Comparison of ENCODE assay signal across 30 mouse cellular contexts in the genomic region with DNA sequence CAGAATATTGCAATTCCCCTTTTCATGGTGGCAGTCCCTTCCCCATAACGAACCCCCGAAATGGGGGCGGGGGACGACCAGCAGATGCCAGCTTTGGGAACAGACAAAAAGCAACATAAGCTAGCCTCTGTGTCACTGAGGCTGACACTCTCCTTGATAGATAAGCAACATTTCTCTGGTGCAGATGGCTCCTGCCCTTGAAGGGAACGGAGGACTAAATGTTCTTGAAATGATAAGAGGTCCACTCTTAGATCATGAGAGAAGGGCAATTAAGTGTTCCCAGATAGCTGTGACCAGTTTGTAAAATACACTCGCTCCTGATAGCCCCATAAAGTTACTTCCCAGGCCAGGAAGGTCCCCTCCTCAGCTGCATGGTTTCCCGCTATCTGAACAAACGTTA. TPM values are rescaled to one million over a fixed set of nuclear protein-coding genes. Genes with fewer than 3 reads are reported as not detected.
DNase-seq lines count a peak whose midpoint lies in the region; ATAC-seq and TF ChIP-seq lines count a peak whose summit lies in the region.
"Had no signal": no experiment of that assay in that cellular context is flagged by ENCODE, and none has a peak within 500 bp of the region (broad histone marks: within the 10 kb centered on the region; RNA-seq: fewer than 3 reads in every experiment).

No protein-coding gene starts in this region.

- H3K27ac ChIP-seq in liver, embryonic 14.5 days: peak overlapping the region; percentile 72
- peak overlapping the region; percentile 18 for H3K27ac ChIP-seq in testis, adult 2 months (ENCODE audit: control insufficient read depth, insufficient read depth, low read depth, low read length)
- H3K27ac ChIP-seq in heart, embryonic 10.5 days: no peak overlapping the region
- H3K27ac ChIP-seq: embryonic facial prominence, embryonic 13.5 days; heart, embryonic 13.5 days; hindbrain, embryonic 14.5 days; kidney, postnatal 0 days; left cerebral cortex, adult 2 months; limb, embryonic 10.5 days; midbrain, embryonic 12.5 days had no signal

- TF ChIP-seq POLR2A in testis, adult 2 months (IDR thresholded peaks at IDR 0.05; ENCODE audit: control insufficient read depth, low read depth, low read length): no peak

- H3K27me3 ChIP-seq in G1E (ENCODE audit: insufficient read depth, low read length): 0 out of 2 replicates have a peak, but pooled peaks cover 3% of the 10 kb centered on the region
- H3K27me3 ChIP-seq in liver, embryonic 14.5 days (ENCODE audit: control insufficient read depth, insufficient read depth, low read length): no peaks in the 10 kb centered on the region
- H3K27me3 ChIP-seq in testis, adult 2 months (ENCODE audit: control insufficient read depth, insufficient read depth, low read length): no peaks in the 10 kb centered on the region
- H3K27me3 ChIP-seq in heart, embryonic 10.5 days (ENCODE audit: insufficient read depth, poor library complexity, severe bottlenecking): no peaks in the 10 kb centered on the region
- H3K27me3 ChIP-seq: embryonic facial prominence, embryonic 13.5 days; heart, embryonic 13.5 days had no signal

- peak overlapping the region; percentile 21 for H3K4me2 ChIP-seq in liver, embryonic 14.5 days (ENCODE audit: low read depth)
- H3K4me2 ChIP-seq: embryonic facial prominence, embryonic 13.5 days; heart, embryonic 13.5 days; hindbrain, embryonic 14.5 days; midbrain, embryonic 12.5 days had no signal

- peak; percentile 19 for ATAC-seq in G1E (ENCODE audit: extremely low read depth, insufficient number of reproducible peaks, low FRiP score, poor library complexity, severe bottlenecking)
- ATAC-seq in liver, embryonic 14.5 days (ENCODE audit: insufficient read depth): peak; percentile 76
- ATAC-seq: activated CD4-positive, CD25-positive, alpha-beta regulatory T cell, adult 4 months; forebrain, embryonic 16.5 days; inflammation-experienced regulatory T-cells, adult 6 months; lung, postnatal 0 days had no signal

- H3K36me3 ChIP-seq in G1E (replicated peaks): no peaks in the 10 kb centered on the region
- no peaks in the 10 kb centered on the region for H3K36me3 ChIP-seq in liver, embryonic 14.5 days (replicated peaks; ENCODE audit: control insufficient read depth, insufficient read depth, low read depth)
- H3K36me3 ChIP-seq in testis, adult 2 months (ENCODE audit: control insufficient read depth, insufficient read depth, low read length): no peaks in the 10 kb centered on the region
- H3K36me3 ChIP-seq in heart, embryonic 10.5 days: no peaks in the 10 kb centered on the region
- H3K36me3 ChIP-seq: embryonic facial prominence, embryonic 13.5 days; heart, embryonic 13.5 days; limb, embryonic 10.5 days; midbrain, embryonic 12.5 days had no signal

- no peak for TF ChIP-seq CTCF in G1E (IDR thresholded peaks at IDR 0.05; ENCODE audit: low read depth, low read length)
- TF ChIP-seq CTCF in liver, embryonic 14.5 days (IDR thresholded peaks at IDR 0.05; ENCODE audit: low read depth): no peak
- no peak for TF ChIP-seq CTCF in testis, adult 2 months (IDR thresholded peaks at IDR 0.05; ENCODE audit: control insufficient read depth, insufficient read depth, insufficient replicate concordance, low read depth, low read length)

- H3K4me1 ChIP-seq in G1E (ENCODE audit: insufficient read depth, low read depth, low read length): peaks cover 27% of the 10 kb centered on the region
- peaks cover 25 to 36% of the 10 kb centered on the region in 2 experiments for H3K4me1 ChIP-seq in liver, embryonic 14.5 days (replicated peaks; ENCODE audit: control insufficient read depth in 2 of 2, insufficient read depth in 2 of 2, low read length in 1 of 2)
- peaks cover 4% of the 10 kb centered on the region; the same call in 1 of the 2 replicates for H3K4me1 ChIP-seq in testis, adult 2 months (ENCODE audit: control insufficient read depth, insufficient read depth, low read length)
- peaks cover 26% of the 10 kb centered on the region for H3K4me1 ChIP-seq in heart, embryonic 10.5 days

- 24% methylated on average over 8 of the region's 8 CpGs for WGBS in liver, embryonic 14.5 days (ENCODE audit: insufficient replicate concordance)
- WGBS in heart, embryonic 10.5 days: 54% methylated on average over 8 of the region's 8 CpGs

- H3K4me3 ChIP-seq in G1E (ENCODE audit: low read depth, low read length): no peak overlapping the region
- no peak overlapping the region for H3K4me3 ChIP-seq in liver, embryonic 14.5 days (ENCODE audit: insufficient read depth in 1 of 2, low read depth in 2 of 2, low read length in 2 of 2)
- H3K4me3 ChIP-seq in testis, adult 2 months (ENCODE audit: control insufficient read depth, low read depth, low read length): no peak overlapping the region
- H3K4me3 ChIP-seq in heart, embryonic 10.5 days: no peak overlapping the region
- H3K4me3 ChIP-seq: embryonic facial prominence, embryonic 13.5 days; heart, embryonic 13.5 days; left cerebral cortex, adult 2 months; limb, embryonic 10.5 days; midbrain, embryonic 12.5 days had no signal

- no peak for DNase-seq in G1E (ENCODE audit: low spot score)
- peak; percentile 68 for DNase-seq in c-Kit-positive CD71-positive TER-119-negative erythroid progenitor cells, embryonic 14.5 days (ENCODE audit: low read depth)
- peak; percentile 40 to 49 (median 46) for DNase-seq in liver, embryonic 14.5 days (ENCODE audit: low read depth in 3 of 3, low spot score in 3 of 3)
- DNase-seq in left cerebral cortex, adult 9 months (ENCODE audit: low spot score in 2 of 2): no peak
- DNase-seq in heart, embryonic 10.5 days (ENCODE audit: low spot score): no peak
- no peak for DNase-seq in lung, postnatal 14 days
- DNase-seq: adrenal gland, adult 8-10 months; cerebellum, adult 2 months; cerebellum, postnatal 25 days; embryo, embryonic 11 days; gastrocnemius, postnatal 25 days; heart, adult 18-20 months; heart, postnatal 36 days; kidney, adult 2 months; retina, postnatal 1 day had no signal

- TF ChIP-seq EP300 in liver, embryonic 14.5 days (IDR thresholded peaks at IDR 0.05; ENCODE audit: low read depth): peak; percentile 66

- no peaks in the 10 kb centered on the region for H3K9me3 ChIP-seq in G1E (replicated peaks)
- no peaks in the 10 kb centered on the region for H3K9me3 ChIP-seq in liver, embryonic 14.5 days (ENCODE audit: control insufficient read depth, low read length)
- no peaks in the 10 kb centered on the region for H3K9me3 ChIP-seq in heart, embryonic 10.5 days
- H3K9me3 ChIP-seq: embryonic facial prominence, embryonic 13.5 days; heart, embryonic 13.5 days; limb, embryonic 10.5 days; midbrain, embryonic 12.5 days had no signal

- peak overlapping the region; percentile 27 for H3K9ac ChIP-seq in liver, embryonic 14.5 days (replicated peaks)
- H3K9ac ChIP-seq: embryonic facial prominence, embryonic 13.5 days; heart, embryonic 13.5 days; hindbrain, embryonic 14.5 days; midbrain, embryonic 12.5 days had no signal

RNA-seq across cellular contexts. Expression of gene Gsta4, which starts 6.3 kb away (rescaled TPM):
- 3.6 and 6.8 TPM in 2 replicates for total RNA-seq in G1E (2014; fragmentation: Nextera tagmentation)
- 3.2 and 4.5 TPM in 2 replicates for total RNA-seq in G1E (2017)
- polyA plus RNA-seq in G1E (2012): 1.3 and 1.4 TPM in 2 replicates
- 11.7 and 17.2 TPM in 2 replicates for polyA plus RNA-seq in liver, embryonic 14.5 days (2012; rRNA removed)
- 30.6 and 33.0 TPM in 2 replicates for polyA plus RNA-seq in liver, embryonic 14.5 days (2014; fragmentation: Nextera tagmentation; extraction: Ambion mirVana)
- polyA plus RNA-seq in testis, adult 2 months (2012; rRNA removed): 29.3 and 38.7 TPM in 2 replicates
- polyA plus RNA-seq in heart, embryonic 10.5 days (2016; fragmentation: Nextera tagmentation; extraction: Ambion mirVana): 81.1 and 88.3 TPM in 2 replicates

RNA-seq across cellular contexts. Expression of gene Gsta1, which starts 41.5 kb away (rescaled TPM):
- total RNA-seq in G1E (2014; fragmentation: Nextera tagmentation) (not detected in 2 replicates), G1E (2017) (not detected in 2 replicates)
- not detected in 2 replicates for polyA plus RNA-seq in G1E (2012)
- 0.06 TPM in 1 of 2 replicates, not detected in the other for polyA plus RNA-seq in liver, embryonic 14.5 days (2012; rRNA removed)
- 0.24 TPM in 1 of 2 replicates, not detected in the other for polyA plus RNA-seq in liver, embryonic 14.5 days (2014; fragmentation: Nextera tagmentation; extraction: Ambion mirVana)
- polyA plus RNA-seq in testis, adult 2 months (2012; rRNA removed): 0.18 TPM in 1 of 2 replicates, not detected in the other
- not detected in 2 replicates for polyA plus RNA-seq in heart, embryonic 10.5 days (2016; fragmentation: Nextera tagmentation; extraction: Ambion mirVana)
- total RNA-seq: ES-E14; gastrocnemius, postnatal 25 days; layer of hippocampus, postnatal 10 days; left cerebral cortex, adult 2 months had no signal
- polyA plus RNA-seq: activated CD4-positive, CD25-positive, alpha-beta regulatory T cell, adult 4 months; cerebellum, adult 2 months; forebrain, embryonic 16.5 days; heart, embryonic 13.5 days; hindbrain, embryonic 14.5 days; inflammation-experienced regulatory T-cells, adult 6 months; limb, embryonic 10.5 days; midbrain, embryonic 12.5 days; neural tube, embryonic 11.5 days had no signal

Comparison
In these comparisons a context has a peak if more than half of its experiments do, and no peak if none do; other contexts are left out.
1. DNase-seq: peak in c-Kit-positive CD71-positive TER-119-negative erythroid progenitor cells, embryonic 14.5 days (single experiment) and liver, embryonic 14.5 days (3 of 3); none in G1E (single experiment), left cerebral cortex, adult 9 months (0 of 2), heart, embryonic 10.5 days (single experiment) and lung, postnatal 14 days (single experiment).